8 mouse cellular contexts compared by ENCODE assay signal in genomic region chr2:45117087-45117561, GRCm38 (mm10). TPM values are rescaled to one million over a fixed set of nuclear protein-coding genes. Genes with fewer than 3 reads are reported as not detected.
DNase-seq lines count a peak whose midpoint lies in the region; ATAC-seq and TF ChIP-seq lines count a peak whose summit lies in the region.

Gene Zeb2 (minus strand): TSS chr2:45117395.

- no peak for TF ChIP-seq EP300 in ES-Bruce4 (IDR thresholded peaks at IDR 0.05; ENCODE audit: insufficient read depth, low read depth, low read length)
- no peak for TF ChIP-seq EP300 in lung, postnatal 0 days (IDR thresholded peaks at IDR 0.05)

- peak within 1 kb of the TSS; percentile 71 for H3K9ac ChIP-seq in ES-Bruce4 (ENCODE audit: low read depth, poor library complexity, severe bottlenecking)
- H3K9ac ChIP-seq in lung, postnatal 0 days (replicated peaks; ENCODE audit: low read depth): peak within 1 kb of the TSS; percentile 49

- peak within 1 kb of the TSS; percentile 62 for H3K4me3 ChIP-seq in ES-Bruce4 (ENCODE audit: low read depth, low read length)
- H3K4me3 ChIP-seq in lung, postnatal 0 days (ENCODE audit: low read depth, low read length): peak within 1 kb of the TSS; percentile 56

- H3K27me3 ChIP-seq in ES-Bruce4 (ENCODE audit: control insufficient read depth, insufficient read depth, low read length, poor library complexity, severe bottlenecking): peaks cover 12% of the 10 kb centered on the region
- H3K27me3 ChIP-seq in lung, postnatal 0 days (replicated peaks; ENCODE audit: insufficient read depth, low read length): no peaks in the 10 kb centered on the region

- WGBS in lung, postnatal 0 days: 2% methylated on average over 29 of the region's 39 CpGs

- H3K36me3 ChIP-seq in ES-Bruce4 (ENCODE audit: control insufficient read depth, insufficient read depth, low read length, poor library complexity, severe bottlenecking): no peaks in the 10 kb centered on the region
- no peaks in the 10 kb centered on the region for H3K36me3 ChIP-seq in lung, postnatal 0 days (ENCODE audit: insufficient read depth, low read length)

- ATAC-seq in frontal cortex, adult (ENCODE audit: low TSS enrichment): peak; percentile 45
- peak; percentile 62 for ATAC-seq in lung, postnatal 0 days

- peak within 1 kb of the TSS; percentile 62 for H3K4me2 ChIP-seq in lung, postnatal 0 days (replicated peaks; ENCODE audit: low read depth, low read length)

- H3K4me1 ChIP-seq in ES-Bruce4 (ENCODE audit: control insufficient read depth, insufficient read depth, low read length): no peaks in the 10 kb centered on the region
- H3K4me1 ChIP-seq in lung, postnatal 0 days (ENCODE audit: insufficient read depth, low read depth, low read length): no peaks in the 10 kb centered on the region

- TF ChIP-seq CTCF in ES-Bruce4 (IDR thresholded peaks at IDR 0.05; ENCODE audit: low read depth, low read length): no peak
- no peak for TF ChIP-seq CTCF in lung, postnatal 0 days (IDR thresholded peaks at IDR 0.05)

- no peak for TF ChIP-seq POLR2A in ES-Bruce4 (IDR thresholded peaks at IDR 0.05; ENCODE audit: insufficient read depth, low read length)

- H3K27ac ChIP-seq in ES-Bruce4 (ENCODE audit: insufficient read depth, low read length): 0 out of 2 replicates have a peak within 1 kb of the TSS, but pooled peaks have one; percentile 80
- peak within 1 kb of the TSS; percentile 93 for H3K27ac ChIP-seq in lung, postnatal 0 days (ENCODE audit: low read length)

- DNase-seq in adrenal gland, postnatal 4 days (ENCODE audit: low spot score in 2 of 2): peak; percentile 46 to 50
- peak; percentile 77 for DNase-seq in heart, postnatal 4 days
- peak; percentile 77 for DNase-seq in layer of hippocampus, adult 9-11 months
- peak; percentile 85 for DNase-seq in lung, postnatal 0 days (ENCODE audit: low spot score)
- DNase-seq in ovary, adult 18-20 months (ENCODE audit: low spot score): peak; percentile 53
- DNase-seq in thymus, postnatal 4 days: peak; percentile 65

- no peaks in the 10 kb centered on the region for H3K9me3 ChIP-seq in ES-Bruce4 (replicated peaks; ENCODE audit: control insufficient read depth, insufficient read depth, low read length, poor library complexity, severe bottlenecking)
- no peaks in the 10 kb centered on the region for H3K9me3 ChIP-seq in lung, postnatal 0 days (ENCODE audit: low read length)

RNA-seq across cellular contexts. Expression of gene Zeb2, which starts in this region (rescaled TPM):
- polyA plus RNA-seq in ES-Bruce4 (2011; ENCODE audit: insufficient read depth, insufficient read length, low read depth, missing spikeins): 1.4 and 2.1 TPM in 2 replicates
- 100 to 1,000 TPM; 169 to 173 TPM for total RNA-seq in adrenal gland, postnatal 4 days (2021)
- total RNA-seq in heart, postnatal 4 days (2021): 10 to 100 TPM; 59.7 to 66.5 TPM
- polyA plus RNA-seq in lung, postnatal 0 days (2015; fragmentation: Nextera tagmentation; extraction: Ambion mirVana): 36.4 and 44.9 TPM in 2 replicates

Comparison
In these comparisons a context has a peak if more than half of its experiments do, and no peak if none do; other contexts are left out.
1. Peak in every context shown above with its lines: DNase-seq, ATAC-seq, H3K4me3 ChIP-seq and H3K27ac ChIP-seq.
2. RNA of gene Zeb2 (polyA plus RNA-seq): 36.4 to 44.9 TPM in lung, postnatal 0 days; 1.4 to 2.1 TPM in ES-Bruce4; every median in the first group is over 10 times any median in the second.